Mouse (Mus musculus) gastrocnemius, adult 2 months (tissue): ENCODE results near the gene Mdfi. TPM values are rescaled to one million over a fixed set of nuclear protein-coding genes. Genes with fewer than 3 reads are reported as not detected.

Source experiments
- DNase-seq: peaks from one replicate; pipeline ENCODE4 v3.0.0; 2022
- H3K27ac ChIP-seq: fragments of 200-600 bp; 2 replicates; pipeline ENCODE4 v1.8.1; 2022; ENCODE audit warnings: mild to moderate bottlenecking
- H3K4me3 ChIP-seq: fragments of 200-600 bp; 2 replicates; pipeline ENCODE4 v1.8.1; 2022; ENCODE audit warnings: mild to moderate bottlenecking, moderate library complexity
- CTCF ChIP-seq: fragments of 200-600 bp; IDR thresholded peaks from 2 replicates; pipeline ENCODE4 v1.8.1; 2022; ENCODE audit warnings: antibody characterized with exemption, mild to moderate bottlenecking, moderate library complexity
- intact Hi-C: fragments of 180-260 bp; cut with DNase I; formaldehyde crosslinking; loops from one replicate; pipeline ENCODE4 v1.15.1; 2025
- total RNA-seq, 2 experiments: library from RNA; stranded (reverse); gene quantifications; 2 replicates each; pipeline ENCODE4 v1.2.3; 2021

The Mdfi gene
- total RNA-seq, 2 experiments from 2014 or later = 0.31 to 0.42 TPM

DNA sequence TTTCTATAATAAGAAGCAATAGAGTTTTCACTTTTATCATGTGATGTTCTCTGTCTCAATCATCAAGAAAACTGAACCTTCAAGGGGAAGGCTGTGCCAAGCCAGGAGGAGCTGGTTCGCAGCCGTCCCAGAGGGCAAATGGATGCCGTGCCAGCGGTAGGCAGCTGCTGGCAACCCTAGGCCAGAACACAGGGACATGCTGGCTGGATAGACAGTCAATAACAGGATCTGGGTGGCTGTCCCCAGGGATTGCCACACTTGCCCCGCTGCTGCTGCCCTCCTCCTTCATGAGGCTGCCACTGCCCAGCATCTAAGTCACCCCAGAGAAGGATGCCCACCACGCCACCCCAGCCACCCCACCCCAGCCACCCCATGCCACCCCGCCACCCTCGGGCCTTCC, 7.0 kb upstream of the Mdfi start:
- DNase-seq = peak; percentile 73
- Histone ChIP-seq H3K4me3 (no peak overlapping the region; the same call in 1 of the 2 replicates), H3K27ac (peak overlapping the region; percentile 71)
- intact Hi-C loops = no loop called here
- TF ChIP-seq CTCF = no peak

DNA sequence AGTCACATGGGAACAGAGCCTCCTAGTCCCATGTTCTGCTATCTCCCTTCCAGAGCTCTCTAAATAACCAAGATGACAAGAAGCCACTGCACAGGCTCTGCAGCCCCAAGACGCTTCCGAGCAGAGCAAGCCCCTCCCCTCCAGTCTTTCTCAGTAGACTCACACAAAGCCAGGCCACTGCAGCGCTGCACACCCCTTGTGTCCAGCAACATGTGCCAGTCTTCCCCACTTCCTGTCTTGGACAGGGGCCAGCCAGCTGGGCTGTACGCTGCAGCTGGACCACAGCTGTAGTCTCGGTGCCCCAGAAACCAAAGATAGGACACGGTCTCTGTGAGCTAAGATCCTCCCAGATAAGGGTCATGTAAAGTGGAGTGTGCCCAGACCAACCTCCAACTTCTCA, 3.3 kb upstream of the Mdfi start:
- no peak for TF ChIP-seq CTCF
- H3K4me3 ChIP-seq = no peak overlapping the region
- no peak for DNase-seq
- no peak overlapping the region for H3K27ac ChIP-seq
- intact Hi-C loops = no loop called here

DNA sequence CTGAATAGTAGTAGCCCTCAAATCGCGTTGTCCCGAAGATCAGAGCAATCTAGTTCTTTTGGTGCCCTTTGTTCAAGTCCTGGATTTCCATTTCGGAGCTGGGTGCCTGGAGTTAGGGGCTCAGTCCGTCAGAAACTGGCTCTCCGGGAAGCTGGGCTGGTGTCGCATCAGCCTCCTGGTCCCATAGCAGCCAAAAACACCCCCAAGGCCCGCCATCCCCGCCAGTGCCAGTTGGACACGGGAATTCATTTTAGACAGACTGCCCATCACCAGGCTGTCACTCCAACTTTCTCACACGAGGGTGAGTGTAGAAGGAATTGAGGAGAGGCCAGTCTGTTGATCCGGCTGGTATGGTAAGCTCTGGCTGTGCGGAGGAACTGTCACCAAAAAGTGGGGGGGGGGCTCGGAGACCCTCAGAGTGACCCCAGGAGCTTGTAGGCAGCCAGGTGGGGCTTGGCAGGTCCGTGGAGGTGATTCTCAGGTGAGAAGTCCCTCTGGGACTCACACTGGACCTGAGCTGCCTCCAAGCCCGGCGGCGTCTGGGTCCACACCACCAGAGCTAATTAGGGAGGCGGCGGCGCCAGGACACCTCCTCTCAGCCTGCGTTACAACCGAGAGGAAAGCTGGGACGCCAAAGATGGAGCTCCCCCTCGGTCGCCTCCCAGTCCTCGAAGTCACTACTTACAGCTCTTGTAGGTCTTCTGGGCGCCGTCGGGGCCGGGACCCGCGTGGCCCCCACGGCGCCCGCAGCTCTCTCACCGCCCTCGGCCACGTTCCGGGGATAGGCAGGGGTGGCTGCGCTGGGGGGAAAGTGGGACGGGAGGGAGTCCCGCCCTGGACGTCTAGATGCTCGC, 636 bp downstream of the Mdfi start:
- no peak for DNase-seq
- Histone ChIP-seq H3K27ac (peak overlapping the region; percentile 58; the same call in 1 of the 2 replicates), H3K4me3 (peak overlapping the region; percentile 70)
- no peak for TF ChIP-seq CTCF
- intact Hi-C loops = no loop called here

GRCm38 (mm10) chr17:47833029-47833627, 1.4 kb downstream of the Mdfi start:
- TF ChIP-seq CTCF = no peak
- Histone ChIP-seq H3K4me3 (peak overlapping the region; percentile 70), H3K27ac (peak overlapping the region; percentile 58; the same call in 1 of the 2 replicates)
- intact Hi-C loops = no loop called here
- DNase-seq = peak; percentile 49

GRCm38 (mm10) chr17:47832501-47833028, 1.9 kb downstream of the Mdfi start:
- TF ChIP-seq CTCF = no peak
- DNase-seq = no peak
- Histone ChIP-seq H3K27ac (peak overlapping the region; percentile 58; the same call in 1 of the 2 replicates), H3K4me3 (peak overlapping the region; percentile 70)
- intact Hi-C loops = no loop called here

- no peak for DNase-seq
- TF ChIP-seq CTCF = no peak
- H3K27ac ChIP-seq = no peak overlapping the region
- intact Hi-C loops = no loop called here
- no peak overlapping the region for H3K4me3 ChIP-seq
Measured at GRCm38 (mm10) chr17:47831772-47832171, 2.7 kb downstream of the Mdfi start.

DNA sequence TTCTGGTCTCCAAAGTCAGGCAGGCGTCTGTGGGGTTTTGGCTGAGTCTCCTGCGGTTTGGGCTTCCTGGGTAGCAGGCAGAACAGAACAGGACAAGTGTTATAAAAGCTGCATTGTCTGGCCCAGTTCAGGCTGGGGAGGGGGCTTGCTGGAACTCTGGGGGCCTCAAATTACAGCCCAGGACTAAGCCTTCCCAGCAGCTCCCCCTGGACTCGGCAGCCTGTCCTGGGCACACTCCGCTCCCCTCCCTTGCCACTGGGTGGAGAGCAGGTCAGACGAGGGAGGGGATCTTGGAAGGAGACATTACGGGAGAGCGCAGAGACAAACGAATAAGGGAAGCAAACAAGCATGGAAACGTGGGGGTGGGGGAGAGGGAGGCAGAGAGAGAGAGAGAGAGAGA, 3.3 kb downstream of the Mdfi start:
- DNase-seq = no peak
- no peak for TF ChIP-seq CTCF
- intact Hi-C loops = no loop called here
- Histone ChIP-seq H3K27ac (no peak overlapping the region), H3K4me3 (no peak overlapping the region)

GRCm38 (mm10) chr17:47821339-47821738, 13.2 kb downstream of the Mdfi start:
- intact Hi-C loops = no loop called here
- no peak overlapping the region for H3K27ac ChIP-seq
- no peak overlapping the region for H3K4me3 ChIP-seq
- DNase-seq = no peak
- no peak for TF ChIP-seq CTCF

- DNase-seq = no peak
- Histone ChIP-seq H3K27ac (no peak overlapping the region), H3K4me3 (no peak overlapping the region)
- intact Hi-C loops = no loop called here
- no peak for TF ChIP-seq CTCF
Measured at GRCm38 (mm10) chr17:47818038-47818725, 16.3 kb downstream of the Mdfi start.

GRCm38 (mm10) chr17:47815446-47815845, 19.0 kb downstream of the Mdfi start:
- H3K4me3 ChIP-seq = no peak overlapping the region
- TF ChIP-seq CTCF = no peak
- intact Hi-C loops = no loop called here
- no peak for DNase-seq
- H3K27ac ChIP-seq = no peak overlapping the region

DNA sequence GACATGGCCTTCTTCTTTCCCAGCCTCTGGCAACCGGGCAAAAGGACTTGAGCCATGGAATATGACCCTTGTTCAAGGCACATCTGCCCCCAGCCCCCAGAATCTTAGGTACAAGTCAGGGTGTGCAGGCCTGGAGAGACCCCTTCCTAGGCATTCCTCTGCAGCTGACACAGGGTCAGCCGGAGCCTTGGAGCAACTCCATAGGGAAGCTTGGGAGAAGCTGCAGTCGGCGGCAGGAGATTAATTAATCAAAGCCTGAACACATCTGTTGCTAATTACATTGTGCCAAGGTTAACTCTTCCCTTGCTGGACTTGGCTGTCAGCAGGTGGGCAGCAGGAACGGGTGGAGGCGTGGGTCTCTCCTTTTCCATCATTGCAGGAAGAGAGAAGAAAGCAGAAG, 20.0 kb downstream of the Mdfi start:
- Histone ChIP-seq H3K27ac (no peak overlapping the region), H3K4me3 (no peak overlapping the region)
- intact Hi-C loops = no loop called here
- no peak for TF ChIP-seq CTCF
- DNase-seq = no peak

DNA sequence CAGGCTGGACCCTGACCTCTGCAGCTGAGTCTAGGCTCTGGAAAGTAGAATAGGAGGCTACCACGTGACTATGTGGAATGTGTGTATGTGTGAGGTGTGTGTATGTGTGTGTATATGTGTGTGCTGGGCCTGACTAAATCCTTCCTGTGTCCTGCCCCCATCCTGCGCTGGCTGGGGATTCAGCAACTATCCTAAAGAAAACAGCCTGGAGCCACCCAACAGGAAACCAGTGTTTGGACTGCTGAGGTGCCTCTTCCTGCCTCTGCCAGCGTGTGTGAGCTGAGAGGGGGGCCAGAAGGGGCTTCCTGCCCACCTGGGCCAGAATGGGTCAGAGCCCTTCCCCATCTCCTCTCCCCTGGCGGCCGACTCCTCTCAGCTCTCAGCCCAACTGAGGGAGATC, 20.9 kb downstream of the Mdfi start:
- DNase-seq = no peak
- TF ChIP-seq CTCF = no peak
- no peak overlapping the region for H3K4me3 ChIP-seq
- no peak overlapping the region for H3K27ac ChIP-seq
- intact Hi-C loops = no loop called here

- no peak for DNase-seq
- no peak for TF ChIP-seq CTCF
- intact Hi-C loops = no loop called here
- no peak overlapping the region for H3K4me3 ChIP-seq
- H3K27ac ChIP-seq = no peak overlapping the region
Measured at GRCm38 (mm10) chr17:47812200-47812599, 22.3 kb downstream of the Mdfi start.
